Mouse (Mus musculus): ENCODE results near the gene Stra6l.

Stra6l gene

DNA sequence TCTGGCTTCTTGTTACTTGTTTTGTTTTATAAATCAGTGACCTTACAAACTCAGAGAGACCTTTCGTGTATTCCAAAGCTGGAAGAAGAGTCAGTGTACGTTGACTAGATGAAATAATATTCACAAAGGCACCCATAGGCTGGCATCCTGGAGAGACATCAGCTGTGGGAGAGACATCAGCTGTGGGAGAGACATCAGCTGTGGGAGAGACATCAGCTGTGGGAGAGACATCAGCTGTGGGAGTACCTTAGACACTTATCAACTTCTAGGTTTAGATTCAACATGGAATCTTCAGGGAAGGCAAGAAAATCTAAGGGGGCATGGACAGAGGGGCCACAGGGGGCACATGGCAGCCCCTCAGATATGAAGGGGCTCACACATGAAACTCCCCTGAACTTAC lies 2.2 kb upstream of the Stra6l start:
- no peak for DNase-seq

DNA sequence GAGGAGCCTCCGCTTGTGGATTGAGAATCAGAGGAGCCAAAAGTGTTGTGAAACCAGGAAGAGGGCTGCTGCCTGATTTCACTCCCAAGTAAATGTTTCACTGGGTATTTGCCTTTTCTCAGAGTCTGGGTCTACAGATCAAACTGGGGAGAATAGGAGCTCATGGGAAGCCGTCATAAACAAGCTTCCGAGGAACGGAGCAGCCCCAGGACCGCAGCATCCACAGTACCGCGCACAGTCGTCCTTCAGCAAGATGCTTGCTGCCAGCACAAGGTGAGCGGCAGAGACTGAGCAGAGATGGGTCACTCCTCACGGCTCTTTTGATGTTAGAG lies 327 bp downstream of the Stra6l start:
- DNase-seq: no peak

DNA sequence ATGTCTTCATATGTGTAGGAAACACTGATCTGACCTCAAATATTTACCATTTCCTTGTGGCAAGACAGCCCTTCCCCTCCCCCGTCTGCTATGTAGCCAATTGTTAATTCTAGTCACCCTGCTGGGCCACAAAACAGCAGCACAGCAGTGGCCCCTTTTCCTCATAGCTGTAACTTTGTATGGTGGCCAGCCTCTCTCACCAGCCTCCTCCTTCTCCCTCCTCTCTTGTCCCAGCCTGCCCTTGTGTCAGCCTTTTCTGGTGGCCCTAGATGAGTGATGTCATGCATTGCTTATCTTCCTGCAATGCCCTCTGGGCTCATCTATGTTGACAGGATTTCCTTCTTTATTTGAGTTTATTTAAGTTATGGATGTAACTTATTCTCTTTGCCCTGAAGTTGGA lies 955 bp downstream of the Stra6l start:
- DNase-seq: no peak

DNA sequence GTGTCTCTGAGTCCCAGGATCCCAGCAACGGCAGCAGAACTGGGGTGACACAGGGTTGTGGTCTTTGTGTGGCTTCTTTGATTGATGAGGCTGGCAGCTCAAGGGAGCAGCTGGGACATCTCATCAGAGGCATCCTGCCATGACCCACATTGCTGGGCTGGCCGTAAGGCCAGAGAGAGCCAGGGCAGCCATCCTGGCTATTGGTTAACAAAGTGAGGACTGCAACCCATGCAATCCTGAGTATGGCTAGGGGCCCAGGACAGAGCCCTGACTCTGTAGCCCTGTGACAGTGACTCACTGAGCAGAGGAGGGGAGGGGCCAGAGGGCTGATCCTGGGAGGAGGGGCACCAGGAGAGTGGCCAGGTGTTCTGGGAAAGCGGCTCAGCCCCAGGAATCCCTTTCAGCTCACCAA lies 3.2 kb downstream of the Stra6l start:
- no peak for DNase-seq

DNA sequence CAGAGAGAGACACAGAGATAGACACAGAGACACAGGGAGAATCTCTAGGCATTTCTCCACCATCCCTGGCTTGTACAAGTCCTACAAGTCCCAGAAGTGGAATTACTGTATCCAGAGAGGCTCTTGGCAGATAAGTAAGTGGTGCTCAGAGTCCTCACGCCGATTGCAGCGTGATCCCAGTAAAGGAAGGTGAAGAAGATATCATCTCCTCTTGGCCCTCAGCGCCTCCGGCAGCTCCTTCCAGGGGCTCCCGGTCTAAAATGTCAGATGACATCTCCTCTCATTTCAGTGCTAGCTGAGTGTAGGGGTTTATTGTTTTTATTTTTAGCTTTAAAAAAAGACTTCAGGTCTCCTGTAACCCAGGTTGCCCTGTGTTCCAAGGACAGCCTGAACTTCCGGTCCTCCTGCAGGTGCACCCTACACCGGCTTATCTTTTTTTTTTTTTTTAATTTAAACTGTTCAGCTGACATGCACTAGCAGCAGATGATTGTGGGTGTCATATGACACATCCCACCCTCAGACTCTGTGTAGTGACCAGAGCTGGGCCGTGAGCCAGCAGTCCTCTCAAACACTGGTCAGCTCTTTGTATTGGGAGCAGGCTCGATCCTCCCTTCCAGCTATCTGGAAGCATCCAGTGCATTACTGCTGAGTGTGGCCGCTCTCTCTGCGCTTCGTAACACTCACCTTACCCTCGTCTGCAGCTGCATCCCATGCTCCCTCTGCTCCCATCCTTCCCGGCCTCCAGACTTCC lies 5.2 kb downstream of the Stra6l start:
- no peak for DNase-seq

DNA sequence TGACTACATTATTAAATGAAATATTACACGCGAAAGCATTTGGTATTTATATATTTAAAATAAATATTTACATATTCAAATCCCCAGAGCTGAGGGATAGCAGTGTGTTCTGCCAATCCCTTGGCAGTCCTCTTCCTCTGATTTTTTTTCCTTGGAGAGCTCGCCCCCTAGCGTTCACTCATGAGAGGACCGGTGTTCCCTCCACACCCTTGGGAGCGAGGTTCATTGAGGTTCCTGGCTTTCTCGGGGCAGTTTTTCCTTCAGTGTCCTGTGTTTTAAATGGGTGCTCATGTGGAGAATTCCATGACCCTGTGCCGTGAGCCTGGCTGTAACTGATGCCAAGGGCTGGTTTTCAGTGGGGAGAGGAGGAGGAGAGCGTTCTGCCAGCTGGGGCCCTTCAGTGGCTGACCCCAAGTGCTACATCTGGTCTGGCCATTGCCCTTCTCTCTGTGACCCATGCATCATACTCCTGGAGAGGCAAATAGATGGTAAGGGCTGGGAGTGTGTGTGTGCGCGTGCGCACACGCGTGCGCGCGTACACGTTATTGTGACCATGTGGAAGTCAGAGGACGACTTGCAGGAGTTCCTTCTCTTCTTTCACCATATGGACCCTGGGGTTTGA lies 7.5 kb downstream of the Stra6l start:
- peak; percentile 58 to 60 for DNase-seq

DNA sequence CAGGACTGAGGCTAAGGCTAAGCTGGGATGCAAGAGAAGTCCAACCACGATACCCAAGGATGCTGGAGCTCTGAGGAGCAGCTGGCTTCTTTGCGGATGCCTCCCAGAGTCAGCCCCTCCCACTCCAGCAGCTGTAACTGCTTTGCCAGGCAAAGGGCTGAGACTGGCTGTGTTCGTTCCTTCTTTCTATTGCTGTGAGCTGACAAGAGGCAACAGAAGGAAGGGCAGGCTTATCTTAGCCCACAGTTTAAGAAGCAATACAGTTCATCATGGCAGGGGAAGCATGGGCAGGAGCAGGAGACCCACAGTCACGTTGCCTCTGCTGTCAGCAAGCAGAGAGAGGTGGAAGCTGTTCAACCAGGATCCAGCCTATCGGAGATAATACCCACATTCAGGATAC lies 12.7 kb downstream of the Stra6l start:
- no peak for DNase-seq

DNA sequence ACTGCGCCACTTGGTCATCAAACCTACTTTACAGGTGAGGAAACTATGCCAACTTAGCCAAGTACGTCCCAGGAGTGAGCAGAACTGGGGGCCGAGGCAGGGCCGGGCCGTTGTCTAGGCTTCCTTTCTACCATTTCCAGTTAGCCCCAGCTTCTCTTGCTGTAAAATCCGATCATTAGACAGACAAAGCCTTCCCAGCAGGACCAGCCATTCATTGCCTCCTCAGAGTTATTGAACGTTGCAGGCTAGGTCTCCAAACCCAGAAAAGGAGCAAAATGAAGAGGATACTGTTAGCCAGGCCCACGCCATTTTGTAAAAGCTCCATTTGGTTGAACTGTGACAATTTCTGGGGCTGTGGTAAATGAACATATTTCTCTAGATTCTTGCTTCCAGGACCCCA lies 19.0 kb downstream of the Stra6l start:
- no peak for DNase-seq

DNA sequence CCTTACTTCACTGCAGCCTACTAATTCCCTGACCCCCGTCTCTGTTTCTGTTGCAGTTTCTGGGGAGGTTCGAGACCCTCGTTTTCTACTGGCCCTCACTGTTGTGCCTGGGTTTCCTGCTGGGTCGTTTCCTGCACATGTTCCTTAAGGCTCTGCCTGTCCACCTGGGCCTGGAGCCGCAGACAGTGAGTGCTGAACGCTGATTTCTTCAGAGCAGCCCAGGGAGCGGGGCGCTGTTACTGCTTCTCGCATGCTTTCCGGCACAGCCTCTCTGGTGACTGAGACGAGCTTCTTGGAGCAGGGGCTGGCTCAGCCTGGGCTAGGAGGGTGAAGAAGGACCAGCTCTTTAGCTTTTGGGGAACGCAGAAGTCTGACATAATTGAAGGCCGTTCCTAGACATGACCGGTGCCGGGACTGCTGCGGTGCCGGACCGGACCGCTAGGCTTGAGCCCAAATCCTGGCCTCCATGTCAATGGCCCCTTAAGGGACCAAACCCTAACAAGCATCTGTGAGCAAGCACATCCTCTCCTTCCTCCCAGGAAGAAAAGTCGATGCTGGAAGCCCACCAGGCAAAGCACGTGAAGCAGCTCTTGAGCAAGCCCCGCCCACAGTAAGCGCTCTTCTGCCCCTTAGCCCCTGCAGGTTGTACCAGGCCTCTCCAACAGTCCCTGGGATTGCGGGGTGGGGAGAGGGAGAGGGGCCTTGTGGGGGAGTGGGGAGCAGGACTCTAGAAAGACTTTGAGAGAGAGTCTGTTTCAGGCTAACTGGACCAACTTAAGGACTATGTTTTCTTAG lies 20.8 kb downstream of the Stra6l start:
- no peak for DNase-seq

DNA sequence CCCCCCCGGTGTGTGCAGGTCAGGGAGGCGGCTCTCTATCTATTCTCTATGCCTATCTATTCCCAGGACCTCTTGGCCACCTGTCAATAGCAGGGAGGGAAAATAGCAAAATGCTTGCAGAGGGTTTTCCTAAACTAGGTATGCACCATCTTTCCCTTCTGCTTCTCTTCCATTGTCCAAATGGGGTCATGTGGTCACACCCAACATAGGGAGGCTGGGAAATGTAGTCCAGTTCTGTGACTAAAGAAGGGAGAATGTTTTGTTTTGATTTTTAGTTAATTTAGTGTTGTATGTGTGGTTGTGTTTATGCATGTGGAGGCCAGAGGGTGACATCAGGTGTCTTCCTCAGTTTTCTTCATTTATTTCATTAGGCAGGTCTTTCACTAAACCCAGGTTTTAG lies 23.7 kb downstream of the Stra6l start:
- no peak for DNase-seq

DNA sequence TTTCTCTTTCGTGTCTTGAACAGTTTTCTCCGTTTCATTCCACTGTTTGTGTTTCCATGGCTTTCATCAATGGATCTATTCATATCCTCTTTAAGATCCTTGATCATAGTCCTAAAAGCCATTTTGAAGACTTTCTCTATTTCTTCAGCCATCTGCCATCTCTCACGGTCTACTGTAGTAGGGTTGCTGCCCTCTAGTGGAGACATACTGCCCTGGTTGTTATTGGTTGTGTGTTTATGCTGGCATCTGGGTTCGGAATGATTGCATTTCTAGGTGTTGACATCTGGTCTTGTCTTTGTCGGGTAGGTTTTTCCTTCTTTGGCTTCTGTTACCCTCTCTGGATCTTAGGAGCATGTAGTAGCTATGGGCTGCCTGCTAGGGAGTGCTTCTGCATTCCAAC lies 30.5 kb downstream of the Stra6l start:
- DNase-seq: peak; percentile 59 to 61

DNA sequence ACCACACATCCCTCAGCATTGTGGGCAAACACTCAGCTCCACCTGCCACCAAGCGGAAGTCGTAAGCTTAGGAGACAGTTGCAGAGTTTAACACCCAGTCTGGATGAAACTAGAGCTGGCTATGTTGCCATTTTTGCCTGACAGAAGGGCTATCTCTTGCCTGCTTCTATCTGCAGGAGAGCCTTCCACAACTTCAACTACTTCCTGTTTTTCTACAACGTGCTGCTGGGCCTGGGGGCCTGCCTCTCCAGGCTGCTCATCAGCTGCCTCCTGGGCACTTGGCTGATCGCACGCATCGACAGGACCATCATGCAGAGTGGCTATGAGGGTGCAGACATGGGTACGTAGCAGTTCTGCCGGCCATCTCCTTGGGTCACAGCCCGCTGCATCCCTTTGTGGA lies 34.1 kb downstream of the Stra6l start:
- DNase-seq: peak in 1 of 2 experiments; percentile 27

DNA sequence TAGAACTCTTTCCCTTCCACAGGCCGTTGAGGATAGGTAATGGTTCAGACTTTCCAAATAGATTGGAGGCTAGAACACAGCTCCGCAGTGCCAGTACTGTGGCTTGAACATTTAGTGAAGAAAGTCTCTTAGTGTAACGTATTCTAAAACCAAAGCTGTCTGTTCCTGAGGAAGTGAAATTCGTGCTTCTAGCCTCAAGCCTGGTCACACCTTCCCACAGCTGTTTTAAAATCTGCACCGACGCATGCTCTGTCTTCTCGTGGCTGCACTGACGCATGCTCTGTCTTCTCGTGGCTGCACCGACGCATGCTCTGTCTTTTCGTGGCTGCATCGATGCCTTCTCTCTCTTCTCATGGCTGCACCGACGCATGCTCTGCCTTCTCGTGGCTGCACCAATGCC lies 34.8 kb downstream of the Stra6l start:
- DNase-seq: peak; percentile 29 to 34

DNA sequence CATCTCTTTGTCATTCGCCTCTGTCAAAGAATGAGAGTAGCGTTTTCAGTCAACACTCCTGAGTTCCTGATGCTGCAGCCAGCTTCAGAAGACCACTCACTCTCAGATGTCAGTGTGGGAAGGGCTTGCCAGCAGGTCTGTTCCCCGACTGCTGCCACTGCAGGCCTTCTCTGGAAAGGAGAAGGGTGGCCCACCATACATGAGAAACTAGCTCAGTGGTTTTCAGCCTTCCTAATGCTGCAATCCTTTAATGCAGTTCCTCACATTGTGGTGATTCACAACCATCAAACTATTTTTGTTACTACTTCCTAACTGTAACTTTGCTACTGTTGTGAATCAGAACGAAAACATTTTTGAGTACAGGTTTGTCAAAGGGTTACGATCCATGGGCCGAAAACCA lies 41.0 kb downstream of the Stra6l start:
- no peak for DNase-seq

DNA sequence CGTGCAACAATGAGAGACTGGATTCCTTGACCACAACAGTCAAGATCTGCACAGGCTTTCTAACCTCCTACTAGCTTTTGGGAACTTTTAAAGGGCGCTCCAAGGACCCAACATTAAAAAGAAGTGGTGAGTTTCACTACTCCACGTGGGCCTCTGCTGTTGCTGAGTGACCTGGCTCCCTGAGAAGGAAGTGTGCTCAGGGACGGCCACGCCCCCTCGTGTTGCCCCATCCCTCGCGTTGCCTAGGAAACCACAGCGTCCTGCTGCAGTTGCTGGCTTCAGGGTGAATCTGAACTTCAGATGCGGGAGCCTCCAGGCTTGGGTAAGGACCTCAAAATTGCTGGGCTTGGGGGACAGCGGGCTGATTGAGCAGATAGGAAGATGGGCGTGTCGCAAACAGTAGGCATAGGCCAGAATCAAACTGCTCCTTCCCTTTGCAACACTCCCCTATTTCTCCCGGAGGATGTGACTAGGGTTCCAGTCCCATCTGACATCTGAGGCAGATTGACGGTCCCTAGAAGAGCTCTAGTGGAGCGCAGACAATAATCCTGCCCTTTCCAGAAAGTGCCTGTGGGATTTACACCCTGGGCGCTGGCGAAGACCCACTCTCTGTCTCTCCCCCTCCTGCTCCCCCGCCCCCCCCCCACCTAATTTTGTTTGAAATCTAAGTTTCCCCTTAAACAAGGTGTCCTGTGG lies 41.8 kb downstream of the Stra6l start, which contains the start of gene Ccdc180:
Gene Ccdc180 (plus strand): TSS at position 238 of the 696 bp plus-strand sequence.
- peak; percentile 80 to 83 for DNase-seq

DNA sequence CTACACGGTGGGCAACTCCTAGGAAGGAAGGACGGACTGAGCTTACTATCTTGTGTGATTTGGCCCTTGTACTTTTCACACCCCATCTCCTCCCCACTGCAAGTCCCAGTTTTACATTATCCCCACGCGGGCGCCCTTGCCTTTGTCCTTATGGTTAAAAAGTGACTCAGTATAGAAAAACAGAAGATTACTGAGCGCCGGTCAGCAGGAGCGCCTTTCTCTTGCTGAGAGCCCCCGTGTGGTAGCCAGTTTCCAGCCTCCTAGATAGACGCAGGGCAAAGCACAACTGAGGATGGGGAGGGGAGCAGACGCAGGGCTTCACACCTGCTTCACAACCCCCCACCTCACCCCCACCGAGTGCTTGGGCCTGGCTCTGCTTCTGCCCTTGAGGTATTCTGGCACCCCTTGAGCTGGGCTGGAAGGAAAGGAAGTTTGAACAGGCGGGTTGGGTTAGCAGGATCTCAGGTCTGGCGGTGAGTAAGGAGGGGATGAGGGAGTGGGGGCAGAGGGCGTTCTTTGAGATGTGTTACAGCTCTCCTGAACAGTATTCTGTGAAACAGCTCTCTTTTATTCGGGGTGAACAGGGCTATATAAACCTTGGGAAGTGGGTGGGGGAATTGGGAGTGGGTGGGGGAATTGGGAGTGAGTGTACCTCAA lies 48.1 kb downstream of the Stra6l start:
- DNase-seq: no peak

DNA sequence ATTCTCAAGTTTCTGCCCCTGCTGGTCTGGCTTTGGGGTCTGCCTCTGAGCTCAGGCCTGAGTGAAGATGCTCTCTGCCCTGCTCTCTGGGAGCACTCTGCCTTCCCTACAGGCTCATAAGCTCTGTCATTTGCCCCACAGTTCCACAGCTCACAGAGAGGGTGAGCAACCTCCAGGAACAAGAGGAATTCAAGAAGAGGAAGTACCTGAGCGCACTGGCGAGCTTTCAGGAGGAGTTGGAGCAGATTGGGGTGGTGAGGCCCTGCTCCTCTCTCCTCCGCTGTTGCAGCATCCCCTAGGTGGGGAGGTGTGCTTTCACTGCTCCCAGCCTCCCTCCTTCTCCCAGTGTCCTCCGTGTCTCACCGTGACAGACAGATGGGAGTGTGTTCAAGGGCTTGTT lies 49.9 kb downstream of the Stra6l start:
- no peak for DNase-seq

DNA sequence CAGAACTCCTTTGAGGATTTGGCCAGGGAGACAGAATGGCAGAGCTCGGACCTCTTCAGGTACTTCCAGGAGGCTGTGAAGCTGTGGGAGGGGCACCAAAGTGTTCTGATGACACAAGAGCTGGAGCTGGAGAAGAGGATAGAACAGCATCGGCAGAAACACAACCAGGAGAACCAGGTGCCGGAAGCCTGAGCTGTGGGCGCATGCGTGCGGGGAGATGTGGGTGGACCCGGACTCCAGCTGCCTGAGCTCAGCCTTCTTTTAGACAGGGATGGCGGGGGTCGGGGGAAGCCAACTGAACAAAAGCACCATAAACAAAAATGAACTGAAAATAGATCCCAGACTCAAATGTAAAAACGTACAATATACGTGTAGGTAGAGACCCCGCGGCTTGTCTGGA lies 60.8 kb downstream of the Stra6l start:
- no peak for DNase-seq

DNA sequence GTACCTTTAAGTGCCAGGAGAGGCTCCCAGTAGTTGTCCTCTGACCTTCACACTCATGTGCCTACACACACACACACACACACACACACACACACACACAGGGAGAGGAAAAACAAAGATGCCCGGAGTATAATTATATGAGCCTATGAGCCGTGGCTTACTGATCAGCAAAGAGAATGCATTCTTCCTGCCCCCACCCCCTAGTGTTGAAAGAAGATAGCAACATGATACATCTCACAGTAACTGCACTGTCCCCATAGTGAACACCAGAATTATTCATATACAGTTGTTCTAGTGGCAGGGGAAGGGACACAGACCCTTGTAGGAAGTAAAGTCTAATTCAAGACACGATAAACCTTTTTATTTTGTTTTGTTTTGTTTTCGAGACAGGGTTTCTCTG lies 61.5 kb downstream of the Stra6l start:
- DNase-seq: no peak

DNA sequence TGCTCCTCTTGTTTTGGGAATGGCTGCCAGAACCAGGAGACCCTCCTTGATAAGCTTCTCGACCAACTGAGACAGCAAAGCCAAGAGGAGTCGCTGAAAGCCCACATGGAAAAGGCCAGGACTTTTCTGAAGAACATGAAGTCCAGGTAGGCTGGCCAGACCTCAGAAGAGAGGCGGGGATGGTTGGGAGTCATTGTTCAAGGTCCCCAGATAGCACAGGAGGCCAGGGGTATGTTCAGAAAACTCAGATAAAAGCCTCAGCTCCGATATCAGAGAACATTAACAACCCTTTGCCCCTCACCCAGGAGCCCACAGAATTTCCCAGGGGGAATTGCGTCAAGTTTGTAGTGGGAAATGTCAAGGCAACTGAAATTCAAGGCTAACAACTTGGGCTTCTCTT lies 62.8 kb downstream of the Stra6l start:
- DNase-seq: no peak

DNA sequence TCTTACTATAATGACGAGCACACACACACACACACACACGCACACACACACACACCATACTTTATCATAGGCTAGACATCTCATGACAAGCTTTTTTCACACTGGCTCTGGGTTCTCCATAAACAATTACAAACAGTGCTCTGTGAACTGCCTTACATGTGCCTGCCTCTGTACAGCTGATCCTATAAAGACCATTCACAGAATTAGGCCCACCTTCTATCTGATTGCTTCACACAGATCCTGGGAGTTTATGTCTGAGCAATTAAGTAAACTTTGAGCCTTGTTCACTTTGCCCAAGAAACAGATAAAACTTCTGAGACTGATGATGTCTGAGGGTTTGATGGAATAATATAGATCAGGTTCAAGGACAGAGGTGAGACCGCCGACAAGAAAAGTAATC lies 63.4 kb downstream of the Stra6l start:
- DNase-seq: no peak

DNA sequence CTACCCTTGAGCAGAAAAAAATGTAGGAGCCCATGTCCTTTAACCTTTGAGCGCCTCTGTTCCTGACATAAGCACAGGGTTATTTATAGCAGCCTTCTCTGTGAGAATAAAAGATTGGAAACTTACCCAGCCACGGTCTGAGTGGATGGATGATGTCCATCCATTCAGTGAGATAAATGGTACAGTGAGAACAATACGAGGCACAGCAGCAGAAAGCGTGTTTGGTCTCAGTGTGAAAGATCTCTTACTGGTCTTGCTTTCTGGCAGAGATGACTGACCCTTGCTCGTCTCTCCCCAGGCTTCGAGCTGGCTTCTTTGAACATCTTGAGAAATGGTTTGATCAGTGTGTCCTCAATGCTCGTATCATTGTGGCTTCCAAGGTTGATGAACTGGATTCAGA lies 68.6 kb downstream of the Stra6l start:
- no peak for DNase-seq
